Mouse (Mus musculus) forebrain, postnatal 0 days (tissue): ENCODE results near the gene Pex14. TPM values are rescaled to one million over a fixed set of nuclear protein-coding genes. Genes with fewer than 3 reads are reported as not detected.

Experiments
- ATAC-seq: fragments of 200-750 bp; cut with Nextera tagmentation; 2 replicates; pipeline ENCODE4 v1.8.0; 2017; ENCODE audit warnings: mild to moderate bottlenecking, moderate library complexity
- DNase-seq: peaks from one replicate; pipeline ENCODE4 v3.0.0-alpha.2; 2015
- H3K27ac ChIP-seq: fragments of 300-500 bp; sonication (generic); 2 replicates; pipeline ENCODE4 v1.5.1; 2014; ENCODE audit warnings: low read depth, mild to moderate bottlenecking, antibody characterized with exemption, low read length, moderate library complexity, mixed read lengths
- H3K27me3 ChIP-seq: fragments of 300-500 bp; sonication (generic); 2 replicates; pipeline ENCODE4 v1.6.1; 2014; ENCODE audit warnings: mild to moderate bottlenecking, low read length, mixed read lengths; ENCODE audit not compliant: insufficient read depth
- H3K36me3 ChIP-seq: fragments of 300-500 bp; sonication (generic); 2 replicates; pipeline ENCODE4 v1.6.1; 2014; ENCODE audit warnings: mild to moderate bottlenecking, moderate library complexity; ENCODE audit not compliant: insufficient read depth
- H3K4me1 ChIP-seq: fragments of 300-500 bp; sonication (generic); 2 replicates; pipeline ENCODE4 v1.6.1; 2014; ENCODE audit warnings: antibody characterized with exemption; ENCODE audit not compliant: insufficient read depth
- H3K4me2 ChIP-seq: fragments of 300-500 bp; sonication (generic); 2 replicates; pipeline ENCODE4 v1.6.1; 2014; ENCODE audit warnings: low read depth, mild to moderate bottlenecking, moderate library complexity
- H3K4me3 ChIP-seq: fragments of 300-500 bp; sonication (generic); 2 replicates; pipeline ENCODE4 v1.5.1; 2014; ENCODE audit warnings: low read depth, low read length, mixed read lengths
- H3K9ac ChIP-seq: fragments of 300-500 bp; sonication (generic); 2 replicates; pipeline ENCODE4 v1.6.1; 2014; ENCODE audit warnings: mild to moderate bottlenecking
- H3K9me3 ChIP-seq: fragments of 300-500 bp; sonication (generic); 2 replicates; pipeline ENCODE4 v1.6.1; 2016; ENCODE audit warnings: low read length
- CTCF ChIP-seq: sonication (generic); IDR thresholded peaks from 2 replicates; pipeline ENCODE4 v1.5.1; 2016; ENCODE audit warnings: antibody characterized with exemption, control low read depth, low read depth
- WGBS: fragments of 180-500 bp; shearing (Covaris S2); extraction: QIAGEN DNeasy Blood & Tissue Kit; methylation state at CpG from one replicate; pipeline ENCODE4 v1.1.7; 2014; 5-methylcytosine and 5-hydroxymethylcytosine counted together
- polyA plus RNA-seq: library from polyadenylated mRNA; unstranded; fragments of >200 nt; fragmentation: Nextera tagmentation; extraction: Ambion mirVana; gene quantifications from 2 replicates; pipeline ENCODE4 v1.2.1, GENCODE M21; 2015
- total RNA-seq: library from RNA; depleted of rRNA; stranded (reverse); fragments of >200 nt; gene quantifications from 2 replicates; pipeline ENCODE4 v1.2.3, GENCODE M21; 2014

Gene Pex14
- total and polyA plus RNA-seq, 2 experiments from 2014 or later: 66.5 to 66.6 TPM

DNA sequence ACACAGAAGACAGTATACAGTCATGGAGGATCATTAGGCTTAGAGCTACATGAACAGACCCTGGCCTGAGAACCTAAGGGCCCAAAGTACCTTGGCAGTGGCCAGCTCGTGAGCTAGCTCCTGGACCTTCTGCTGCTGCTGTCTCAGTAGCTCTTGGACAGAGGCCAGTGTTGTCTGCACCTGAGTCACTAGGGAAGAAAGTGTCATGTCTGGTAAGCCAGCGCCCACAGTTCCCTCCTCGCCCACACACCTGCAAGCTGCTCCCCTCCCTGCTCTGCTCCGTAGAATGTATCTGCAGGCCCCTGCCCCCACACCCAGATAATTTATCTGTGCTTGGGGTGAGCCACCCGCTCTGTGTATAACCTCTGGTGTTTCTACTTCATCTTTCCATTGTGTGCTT lies 133.5 kb downstream of the Pex14 start:
- no peak for DNase-seq
- no peak for TF ChIP-seq CTCF
- Histone ChIP-seq H3K36me3 (peaks cover 9% of the 10 kb centered on the region), H3K27me3 (no peaks in the 10 kb centered on the region), H3K4me3 (no peak overlapping the region), H3K27ac (no peak overlapping the region), H3K4me2 (no peak overlapping the region), H3K9me3 (no peaks in the 10 kb centered on the region), H3K9ac (no peak overlapping the region), H3K4me1 (no peaks in the 10 kb centered on the region)
- ATAC-seq: no peak
- 91% methylated on average over 5 of the region's 5 CpGs for WGBS

DNA sequence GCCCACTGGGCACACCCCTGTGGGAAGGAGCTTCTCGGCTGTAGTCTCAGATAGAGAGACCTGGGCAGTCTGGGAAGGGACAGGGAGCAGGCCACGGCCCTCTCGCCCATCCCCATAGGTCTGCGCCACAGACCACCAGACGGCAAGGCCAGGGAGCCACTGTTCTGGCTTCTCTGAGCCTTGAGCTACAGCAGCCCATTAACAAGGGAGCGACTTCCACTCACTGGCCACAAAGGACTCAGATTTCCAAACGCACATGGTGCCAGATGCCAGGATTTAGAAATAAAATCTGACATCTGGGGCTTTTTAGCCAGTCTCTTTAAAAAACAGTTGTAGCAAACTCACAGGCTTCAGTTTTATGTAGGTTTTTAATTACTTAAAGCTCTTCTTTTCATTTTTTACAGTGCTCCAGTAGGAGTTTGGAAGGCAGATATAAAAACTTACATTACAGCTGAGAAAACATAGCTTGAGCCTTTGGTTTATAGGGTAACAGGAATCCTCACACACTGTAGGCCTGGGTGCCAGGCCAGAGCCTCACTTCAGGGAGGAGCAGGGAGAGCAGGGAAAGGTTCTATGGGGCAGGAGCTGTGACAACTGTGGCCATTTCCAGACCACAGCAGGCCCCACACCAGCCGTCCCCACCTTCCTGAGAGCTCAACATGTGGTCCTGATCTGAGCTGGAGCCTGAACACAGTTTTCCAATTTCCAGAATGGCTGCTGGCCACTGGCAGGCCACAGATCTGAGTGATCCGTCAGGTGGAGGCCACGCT lies 134.9 kb downstream of the Pex14 start:
- Histone ChIP-seq H3K27ac (no peak overlapping the region), H3K4me2 (no peak overlapping the region), H3K36me3 (peaks cover 16% of the 10 kb centered on the region), H3K9ac (no peak overlapping the region), H3K4me1 (no peaks in the 10 kb centered on the region), H3K4me3 (no peak overlapping the region), H3K27me3 (no peaks in the 10 kb centered on the region), H3K9me3 (no peaks in the 10 kb centered on the region)
- DNase-seq: no peak
- TF ChIP-seq CTCF: no peak
- ATAC-seq: no peak
- WGBS: 85% methylated on average over 10 of the region's 10 CpGs

DNA sequence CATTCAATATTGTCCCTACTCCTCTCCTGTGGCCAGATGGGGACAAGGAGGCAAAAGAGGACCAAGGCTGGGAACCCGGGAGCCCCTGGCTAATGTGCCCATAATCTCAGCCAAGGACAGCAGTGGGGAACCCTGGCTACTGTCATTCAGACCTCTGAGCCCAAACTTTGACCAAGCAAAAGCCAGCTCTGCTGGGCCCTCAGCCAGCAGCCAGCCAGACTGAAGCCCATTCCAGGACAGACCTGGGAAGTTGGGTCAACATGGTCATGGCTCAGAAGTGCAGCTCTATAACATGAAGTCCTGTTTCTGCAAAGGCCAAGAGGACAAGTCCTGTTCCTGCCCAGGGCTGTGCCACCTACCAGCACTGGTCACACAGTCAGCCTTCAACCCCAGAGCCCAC lies 137.6 kb downstream of the Pex14 start:
- Histone ChIP-seq H3K36me3 (peaks cover 16% of the 10 kb centered on the region), H3K27me3 (no peaks in the 10 kb centered on the region), H3K4me3 (no peak overlapping the region), H3K9me3 (no peaks in the 10 kb centered on the region), H3K4me1 (no peaks in the 10 kb centered on the region), H3K9ac (no peak overlapping the region), H3K4me2 (no peak overlapping the region), H3K27ac (no peak overlapping the region)
- no peak for TF ChIP-seq CTCF
- WGBS: 76% methylated on average over 1 of the region's 1 CpGs
- no peak for DNase-seq
- no peak for ATAC-seq

- TF ChIP-seq CTCF: no peak
- Histone ChIP-seq H3K27ac (no peak overlapping the region), H3K36me3 (peaks cover 16% of the 10 kb centered on the region), H3K4me2 (no peak overlapping the region), H3K9ac (no peak overlapping the region), H3K4me1 (no peaks in the 10 kb centered on the region), H3K4me3 (no peak overlapping the region), H3K27me3 (no peaks in the 10 kb centered on the region), H3K9me3 (no peaks in the 10 kb centered on the region)
- DNase-seq: no peak
- 90% methylated on average over 19 of the region's 19 CpGs for WGBS
- ATAC-seq: no peak
These were observed 138.6 kb downstream of the Pex14 start for GRCm38 (mm10) chr4:148961081-148961480.

GRCm38 (mm10) chr4:148960011-148960410 lies 139.7 kb downstream of the Pex14 start:
- Histone ChIP-seq H3K9me3 (no peaks in the 10 kb centered on the region), H3K4me1 (no peaks in the 10 kb centered on the region), H3K4me2 (no peak overlapping the region), H3K9ac (no peak overlapping the region), H3K36me3 (peaks cover 16% of the 10 kb centered on the region), H3K27ac (no peak overlapping the region), H3K4me3 (no peak overlapping the region), H3K27me3 (no peaks in the 10 kb centered on the region)
- no peak for TF ChIP-seq CTCF
- 83% methylated on average over 12 of the region's 12 CpGs for WGBS
- DNase-seq (no peak), ATAC-seq (no peak)

GRCm38 (mm10) chr4:148955131-148955813 lies 144.4 kb downstream of the Pex14 start:
- no peak for ATAC-seq
- 74% methylated on average over 14 of the region's 14 CpGs for WGBS

More at GRCm38 (mm10) chr4:148955131-148955813, 144.4 kb downstream of the Pex14 start:
- Histone ChIP-seq H3K27ac (no peak overlapping the region), H3K4me3 (no peak overlapping the region), H3K27me3 (peaks cover 19% of the 10 kb centered on the region), H3K9ac (no peak overlapping the region), H3K36me3 (peaks cover 8% of the 10 kb centered on the region; the same call in 1 of the 2 replicates), H3K9me3 (no peaks in the 10 kb centered on the region), H3K4me1 (no peaks in the 10 kb centered on the region), H3K4me2 (no peak overlapping the region)
- no peak for DNase-seq
- no peak for TF ChIP-seq CTCF
